Mouse (Mus musculus) lung, embryonic 15.5 days (tissue): Measurements from ENCODE around the gene Mef2a. TPM values are rescaled to one million over a fixed set of nuclear protein-coding genes. Genes with fewer than 3 reads are reported as not detected.

Experiments used
- ATAC-seq: fragments of 200-750 bp; cut with Nextera tagmentation; 2 replicates; pipeline ENCODE4 v1.8.0; 2017; ENCODE audit warnings: moderate number of reproducible peaks, borderline replicate concordance; ENCODE audit not compliant: low FRiP score, low TSS enrichment; ENCODE audit errors: extremely low read depth
- H3K27ac ChIP-seq: fragments of 300-500 bp; sonication (generic); 2 replicates; pipeline ENCODE4 v1.5.1; 2015; ENCODE audit warnings: moderate library complexity, mild to moderate bottlenecking, inconsistent platforms
- H3K27me3 ChIP-seq: fragments of 300-500 bp; sonication (generic); 2 replicates; pipeline ENCODE4 v1.6.1; 2015; ENCODE audit warnings: inconsistent platforms
- H3K36me3 ChIP-seq: fragments of 300-500 bp; sonication (generic); 2 replicates; pipeline ENCODE4 v1.6.1; 2015; ENCODE audit warnings: inconsistent platforms
- H3K4me1 ChIP-seq: fragments of 300-500 bp; sonication (generic); 2 replicates; pipeline ENCODE4 v1.6.1; 2015; ENCODE audit warnings: inconsistent platforms
- H3K4me2 ChIP-seq: fragments of 300-500 bp; sonication (generic); 2 replicates; pipeline ENCODE4 v1.6.1; 2015; ENCODE audit warnings: inconsistent platforms, mild to moderate bottlenecking, moderate library complexity
- H3K4me3 ChIP-seq: fragments of 300-500 bp; sonication (generic); 2 replicates; pipeline ENCODE4 v1.5.1; 2015; ENCODE audit warnings: mild to moderate bottlenecking, inconsistent platforms
- H3K9ac ChIP-seq: fragments of 300-500 bp; sonication (generic); 2 replicates; pipeline ENCODE4 v1.6.1; 2015; ENCODE audit warnings: inconsistent platforms
- H3K9me3 ChIP-seq: fragments of 300-500 bp; sonication (generic); 2 replicates; pipeline ENCODE4 v1.6.1; 2016; ENCODE audit warnings: inconsistent platforms
- WGBS: fragments of 180-500 bp; shearing (Covaris S2); methylation state at CpG from one replicate; pipeline ENCODE4 v1.1.7; 2015; 5-methylcytosine and 5-hydroxymethylcytosine counted together
- polyA plus RNA-seq: library from polyadenylated mRNA; unstranded; fragments of >200 nt; fragmentation: Nextera tagmentation; extraction: Ambion mirVana; gene quantifications from 2 replicates; pipeline ENCODE4 v1.2.1, GENCODE M21; 2015

The Mef2a gene
- polyA plus RNA-seq, 1 experiment from 2014 or later: 56.3 TPM

GRCm38 (mm10) chr7:67183786-67184185 lies 188.9 kb downstream of the Mef2a start:
- 18% methylated on average over 4 of the region's 4 CpGs for WGBS
- no peak overlapping the region for H3K9ac ChIP-seq
- H3K27ac ChIP-seq: no peak overlapping the region

More at GRCm38 (mm10) chr7:67183786-67184185, 188.9 kb downstream of the Mef2a start:
- ATAC-seq: no peak
- Histone ChIP-seq H3K36me3 (no peaks in the 10 kb centered on the region), H3K9me3 (no peaks in the 10 kb centered on the region), H3K27me3 (no peaks in the 10 kb centered on the region), H3K4me2 (no peak overlapping the region), H3K4me3 (no peak overlapping the region), H3K4me1 (no peaks in the 10 kb centered on the region)

Other genes starting within 250 kb of the Mef2a start
- 13.9 and 14.6 TPM in 2 replicates for gene Lysmd4, start 150.3 kb downstream of the Mef2a start, polyA plus RNA-seq